Mouse (Mus musculus) forebrain, embryonic 13.5 days (tissue): ENCODE data around the gene Npc1l1. TPM values are rescaled to one million over a fixed set of nuclear protein-coding genes. Genes with fewer than 3 reads are reported as not detected.

Source experiments
- ATAC-seq: fragments of 200-750 bp; cut with Nextera tagmentation; 2 replicates; pipeline ENCODE4 v1.8.0; 2017
- H3K27ac ChIP-seq: fragments of 300-500 bp; sonication (generic); 2 replicates; pipeline ENCODE4 v1.5.1; 2015; ENCODE audit warnings: inconsistent platforms, mild to moderate bottlenecking, moderate library complexity
- H3K27me3 ChIP-seq: fragments of 300-500 bp; sonication (generic); 2 replicates; pipeline ENCODE4 v1.6.1; 2015; ENCODE audit warnings: mild to moderate bottlenecking, inconsistent platforms
- H3K36me3 ChIP-seq: fragments of 300-500 bp; sonication (generic); 2 replicates; pipeline ENCODE4 v1.6.1; 2015; ENCODE audit warnings: mild to moderate bottlenecking, inconsistent platforms; ENCODE audit not compliant: poor library complexity, severe bottlenecking
- H3K4me1 ChIP-seq: fragments of 300-500 bp; sonication (generic); 2 replicates; pipeline ENCODE4 v1.6.1; 2015; ENCODE audit warnings: inconsistent platforms
- H3K4me2 ChIP-seq: fragments of 300-500 bp; sonication (generic); 2 replicates; pipeline ENCODE4 v1.6.1; 2015; ENCODE audit warnings: inconsistent platforms, mild to moderate bottlenecking, moderate library complexity
- H3K4me3 ChIP-seq: fragments of 300-500 bp; sonication (generic); 2 replicates; pipeline ENCODE4 v1.5.1; 2015; ENCODE audit warnings: mild to moderate bottlenecking, inconsistent platforms
- H3K9ac ChIP-seq: fragments of 300-500 bp; sonication (generic); 2 replicates; pipeline ENCODE4 v1.6.1; 2015; ENCODE audit warnings: mild to moderate bottlenecking, inconsistent platforms
- H3K9me3 ChIP-seq: fragments of 300-500 bp; sonication (generic); replicated peaks from 2 replicates; pipeline ENCODE4 v1.6.1; 2016; ENCODE audit warnings: inconsistent platforms
- WGBS: fragments of 180-500 bp; shearing (Covaris S2); methylation state at CpG from one replicate; pipeline ENCODE4 v1.1.7; 2015; 5-methylcytosine and 5-hydroxymethylcytosine counted together
- polyA plus RNA-seq: library from polyadenylated mRNA; unstranded; fragments of >200 nt; fragmentation: Nextera tagmentation; extraction: Ambion mirVana; gene quantifications from 2 replicates; pipeline ENCODE4 v1.2.1, GENCODE M21; 2015

Gene Npc1l1
- polyA plus RNA-seq, 1 experiment from 2014 or later = 0.04 TPM

DNA sequence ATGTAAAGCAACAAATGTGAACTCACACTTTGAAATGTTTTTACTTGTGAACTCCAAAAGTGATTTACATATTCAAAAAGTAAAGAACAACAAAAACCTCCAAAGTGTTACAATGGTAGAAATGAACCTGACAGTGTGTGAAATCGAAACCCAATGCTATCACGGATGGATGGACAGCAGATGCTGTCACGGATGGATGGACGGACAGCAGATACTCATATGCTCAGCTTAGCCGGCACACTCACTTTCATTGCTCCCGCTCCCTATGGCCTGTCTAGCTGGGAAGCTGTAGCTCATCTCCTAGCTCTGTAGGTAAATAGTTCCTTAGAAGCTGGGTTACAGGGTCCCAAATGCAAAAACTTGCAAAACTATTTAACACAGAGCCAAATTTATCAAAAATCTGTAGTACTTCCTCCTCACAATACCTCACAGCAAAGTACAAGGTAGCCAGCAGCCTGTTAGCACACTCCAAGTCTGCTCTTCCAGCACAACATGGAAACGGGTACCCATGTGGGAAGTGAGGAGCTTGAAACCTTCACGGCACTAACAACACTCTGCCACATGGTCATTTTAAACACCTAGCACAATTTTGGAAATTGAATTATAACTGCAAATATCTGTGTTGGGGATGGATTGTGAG lies 52.0 kb downstream of the Npc1l1 start:
- Histone ChIP-seq H3K4me3 (no peak overlapping the region), H3K36me3 (no peaks in the 10 kb centered on the region), H3K4me1 (peaks cover 38% of the 10 kb centered on the region), H3K9me3 (no peaks in the 10 kb centered on the region), H3K4me2 (no peak overlapping the region), H3K9ac (no peak overlapping the region), H3K27me3 (no peaks in the 10 kb centered on the region), H3K27ac (no peak overlapping the region)
- 64% methylated on average over 8 of the region's 8 CpGs for WGBS
- no peak for ATAC-seq

DNA sequence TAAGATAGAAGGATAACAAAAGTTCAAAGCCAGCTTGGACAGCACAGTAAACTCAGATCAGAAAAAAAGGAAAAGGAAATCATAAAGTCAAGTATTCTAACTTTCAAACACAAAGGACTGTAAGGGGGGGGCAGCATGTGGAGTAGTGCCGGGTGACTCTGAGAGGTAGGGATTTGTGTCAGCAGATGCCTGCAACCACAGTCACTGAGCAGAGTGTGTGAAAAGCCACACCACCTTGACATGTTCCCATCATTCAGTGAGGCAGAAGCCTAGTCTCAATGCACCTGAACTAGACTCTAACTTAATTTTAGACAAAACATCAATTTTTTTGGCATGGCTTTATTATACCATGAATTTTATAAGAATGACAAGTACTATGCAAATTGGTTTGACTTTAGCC lies 54.4 kb downstream of the Npc1l1 start:
- Histone ChIP-seq H3K9me3 (no peaks in the 10 kb centered on the region), H3K36me3 (no peaks in the 10 kb centered on the region), H3K4me2 (no peak overlapping the region), H3K4me3 (no peak overlapping the region), H3K9ac (no peak overlapping the region), H3K27me3 (no peaks in the 10 kb centered on the region), H3K27ac (no peak overlapping the region), H3K4me1 (peaks cover 28% of the 10 kb centered on the region)
- WGBS = 71% methylated on average over 1 of the region's 1 CpGs
- no peak for ATAC-seq

DNA sequence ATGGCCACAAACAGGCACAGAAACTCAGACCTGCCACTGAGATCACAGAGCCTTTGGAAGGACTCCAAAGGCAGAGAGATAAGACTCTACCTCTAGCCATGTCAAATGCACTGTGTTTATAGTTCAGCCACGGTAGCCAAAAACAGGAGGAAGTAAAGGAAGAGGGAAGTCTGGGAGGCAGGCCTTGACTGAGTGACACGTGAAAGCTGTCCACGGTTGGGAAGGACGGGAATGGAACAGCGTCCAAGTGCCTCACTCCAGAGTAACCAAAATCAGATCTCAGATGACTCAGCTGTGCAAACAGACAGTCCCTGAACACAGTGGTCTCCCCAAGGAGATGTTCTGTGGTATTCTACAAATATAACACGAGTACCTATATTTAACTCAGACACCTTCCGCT lies 55.2 kb downstream of the Npc1l1 start:
- H3K4me1 ChIP-seq = peaks cover 26% of the 10 kb centered on the region
- no peaks in the 10 kb centered on the region for H3K27me3 ChIP-seq
- no peak overlapping the region for H3K9ac ChIP-seq
- no peaks in the 10 kb centered on the region for H3K36me3 ChIP-seq
- no peaks in the 10 kb centered on the region for H3K9me3 ChIP-seq
- 86% methylated on average over 7 of the region's 7 CpGs for WGBS
- no peak overlapping the region for H3K4me3 ChIP-seq
- H3K4me2 ChIP-seq = no peak overlapping the region
- no peak overlapping the region for H3K27ac ChIP-seq
- no peak for ATAC-seq

DNA sequence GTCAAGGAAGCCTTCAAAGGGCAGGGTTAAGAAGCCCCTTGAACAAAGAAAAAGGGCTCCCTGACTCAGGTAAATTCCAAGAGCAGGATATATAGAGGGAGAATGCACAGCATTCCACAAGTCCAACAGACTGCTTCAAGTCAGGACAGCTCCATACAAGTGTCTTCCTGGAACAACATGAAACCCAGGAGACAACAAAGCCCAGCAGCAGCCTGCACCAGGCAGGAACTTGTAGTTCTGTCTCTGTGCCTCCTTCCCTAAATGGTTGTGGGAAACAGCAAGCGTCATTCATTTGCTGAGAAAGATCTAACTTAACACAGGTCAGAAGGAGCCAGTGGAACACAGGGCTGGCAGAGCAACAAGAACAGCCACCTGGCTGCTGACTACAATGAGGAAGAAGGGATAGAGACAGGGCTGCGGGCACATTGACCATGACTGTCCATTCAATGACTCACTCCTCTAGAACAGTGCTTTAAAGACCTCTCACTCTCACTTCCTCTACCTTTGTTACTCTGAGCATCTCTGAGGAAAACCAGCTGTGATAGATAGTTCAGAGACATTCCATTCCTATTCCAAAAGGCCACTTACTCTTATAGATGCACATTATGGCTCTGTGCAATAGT lies 60.8 kb downstream of the Npc1l1 start:
- H3K9ac ChIP-seq = no peak overlapping the region
- WGBS = 83% methylated on average over 2 of the region's 2 CpGs
- no peak overlapping the region for H3K27ac ChIP-seq
- H3K4me1 ChIP-seq = no peaks in the 10 kb centered on the region
- no peaks in the 10 kb centered on the region for H3K27me3 ChIP-seq
- no peaks in the 10 kb centered on the region for H3K9me3 ChIP-seq
- ATAC-seq = no peak
- no peak overlapping the region for H3K4me2 ChIP-seq
- H3K4me3 ChIP-seq = no peak overlapping the region
- no peaks in the 10 kb centered on the region for H3K36me3 ChIP-seq

DNA sequence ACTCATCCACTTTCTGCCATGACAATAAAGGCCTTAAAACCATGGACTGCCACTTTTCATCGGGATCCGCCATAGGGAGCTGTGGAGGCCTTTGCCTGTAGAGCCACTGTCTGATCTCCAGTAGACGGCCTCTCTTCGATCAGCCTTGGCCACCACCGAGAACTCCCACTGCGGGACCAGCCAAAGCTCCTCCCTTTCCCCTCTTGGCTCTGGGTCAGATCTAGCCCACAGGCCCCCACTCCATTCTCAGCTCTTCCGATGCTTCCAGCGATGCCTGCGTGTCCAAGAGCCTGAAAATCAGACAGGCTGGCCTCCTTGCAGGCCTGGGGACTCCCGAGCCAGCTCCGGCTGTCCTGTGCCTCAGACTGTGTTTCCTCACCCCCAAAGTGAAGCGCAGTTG lies 63.6 kb downstream of the Npc1l1 start:
- Histone ChIP-seq H3K4me2 (no peak overlapping the region), H3K36me3 (no peaks in the 10 kb centered on the region), H3K4me1 (no peaks in the 10 kb centered on the region), H3K9ac (no peak overlapping the region), H3K27ac (no peak overlapping the region), H3K4me3 (no peak overlapping the region), H3K9me3 (no peaks in the 10 kb centered on the region), H3K27me3 (no peaks in the 10 kb centered on the region)
- no peak for ATAC-seq
- 85% methylated on average over 11 of the region's 12 CpGs for WGBS

DNA sequence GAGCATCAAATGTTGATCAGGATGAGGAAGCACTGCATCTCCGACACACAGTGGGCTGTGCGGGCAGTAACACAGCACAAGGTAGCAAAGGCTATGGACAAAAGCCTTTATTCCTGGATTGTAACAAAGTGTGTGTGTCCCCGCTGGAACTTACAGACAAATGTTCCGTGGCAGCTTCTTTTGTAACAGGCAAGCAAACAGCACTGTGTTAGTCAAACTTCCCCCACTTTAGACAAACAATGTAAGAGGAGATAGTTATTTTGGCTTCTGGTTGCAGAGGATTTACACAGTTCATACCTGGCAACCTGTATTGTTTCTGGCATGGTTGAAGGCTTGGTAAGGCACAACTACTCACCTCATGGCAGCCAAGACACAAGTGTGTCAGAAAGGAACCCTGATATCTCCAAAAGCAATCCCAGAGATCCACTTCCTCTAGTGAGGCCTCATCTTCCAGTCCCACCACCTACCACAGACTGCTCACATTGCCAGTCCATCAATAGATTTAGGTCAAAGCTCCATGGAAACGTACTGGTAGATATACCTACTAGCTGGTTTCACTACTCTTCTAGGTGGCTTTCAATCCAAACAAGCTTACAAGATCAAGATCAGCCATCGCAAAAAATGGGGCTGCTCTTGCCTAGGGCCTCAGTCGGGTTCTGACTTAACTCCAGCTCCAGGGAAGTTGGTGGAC lies 64.4 kb downstream of the Npc1l1 start:
- no peaks in the 10 kb centered on the region for H3K27me3 ChIP-seq
- no peak overlapping the region for H3K4me2 ChIP-seq
- WGBS = 96% methylated on average over 7 of the region's 7 CpGs
- no peak overlapping the region for H3K4me3 ChIP-seq
- peaks cover 6% of the 10 kb centered on the region; the same call in 1 of the 2 replicates for H3K4me1 ChIP-seq
- H3K9me3 ChIP-seq = no peaks in the 10 kb centered on the region
- H3K27ac ChIP-seq = no peak overlapping the region
- H3K9ac ChIP-seq = no peak overlapping the region
- no peak for ATAC-seq
- no peaks in the 10 kb centered on the region for H3K36me3 ChIP-seq

DNA sequence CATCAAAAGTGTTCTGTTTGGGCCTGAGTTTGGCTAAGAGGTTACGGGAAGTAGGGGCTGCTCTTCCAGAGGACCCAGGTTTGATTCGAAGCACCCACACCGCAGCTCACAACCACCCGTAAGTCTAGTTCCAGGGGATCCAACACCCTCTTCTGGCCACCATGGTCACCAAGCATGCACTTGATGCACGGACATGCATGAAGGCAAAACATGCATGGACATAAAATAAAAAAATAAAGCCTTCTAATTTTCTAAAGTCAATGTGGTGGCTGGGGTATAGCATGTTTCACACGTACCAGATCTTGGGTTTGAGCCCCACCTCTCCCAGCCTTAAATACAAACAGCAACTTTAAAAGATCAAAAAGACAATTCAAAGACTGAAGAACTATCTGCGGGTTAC lies 65.2 kb downstream of the Npc1l1 start:
- H3K9me3 ChIP-seq = no peaks in the 10 kb centered on the region
- WGBS = 97% methylated on average over 7 of the region's 7 CpGs
- H3K27me3 ChIP-seq = no peaks in the 10 kb centered on the region

DNA sequence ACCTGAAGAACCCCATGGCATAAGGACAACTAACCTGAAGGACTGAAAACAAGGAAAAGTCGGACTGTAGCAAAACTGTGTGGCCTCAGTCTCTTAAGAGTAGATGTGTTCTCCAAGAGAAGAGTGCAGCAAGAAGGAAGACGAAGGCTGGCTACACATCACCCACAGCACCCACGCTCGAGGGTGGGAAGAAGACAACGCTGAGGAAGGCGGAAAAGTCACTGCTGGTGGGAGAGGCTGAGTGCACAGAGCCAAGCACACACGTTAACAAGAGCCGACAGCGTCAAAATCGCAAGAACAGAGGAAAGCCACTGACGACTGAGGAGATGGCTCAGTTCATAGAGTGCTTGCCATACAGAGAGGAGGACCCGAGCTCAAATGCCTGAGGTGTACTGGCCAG lies 66.2 kb downstream of the Npc1l1 start:
- no peak overlapping the region for H3K9ac ChIP-seq
- no peak for ATAC-seq
- H3K4me1 ChIP-seq = peaks cover 7% of the 10 kb centered on the region; the same call in 1 of the 2 replicates
- no peaks in the 10 kb centered on the region for H3K36me3 ChIP-seq
- WGBS = 92% methylated on average over 12 of the region's 12 CpGs
- H3K4me2 ChIP-seq = no peak overlapping the region
- H3K9me3 ChIP-seq = no peaks in the 10 kb centered on the region
- H3K27me3 ChIP-seq = no peaks in the 10 kb centered on the region
- H3K27ac ChIP-seq = no peak overlapping the region
- H3K4me3 ChIP-seq = no peak overlapping the region

More for the DNA sequence above, 65.2 kb downstream of the Npc1l1 start:
- H3K36me3 ChIP-seq = no peaks in the 10 kb centered on the region
- no peak overlapping the region for H3K4me2 ChIP-seq
- peaks cover 7% of the 10 kb centered on the region; the same call in 1 of the 2 replicates for H3K4me1 ChIP-seq
- no peak for ATAC-seq
- H3K4me3 ChIP-seq = no peak overlapping the region
- H3K27ac ChIP-seq = no peak overlapping the region
- H3K9ac ChIP-seq = no peak overlapping the region

DNA sequence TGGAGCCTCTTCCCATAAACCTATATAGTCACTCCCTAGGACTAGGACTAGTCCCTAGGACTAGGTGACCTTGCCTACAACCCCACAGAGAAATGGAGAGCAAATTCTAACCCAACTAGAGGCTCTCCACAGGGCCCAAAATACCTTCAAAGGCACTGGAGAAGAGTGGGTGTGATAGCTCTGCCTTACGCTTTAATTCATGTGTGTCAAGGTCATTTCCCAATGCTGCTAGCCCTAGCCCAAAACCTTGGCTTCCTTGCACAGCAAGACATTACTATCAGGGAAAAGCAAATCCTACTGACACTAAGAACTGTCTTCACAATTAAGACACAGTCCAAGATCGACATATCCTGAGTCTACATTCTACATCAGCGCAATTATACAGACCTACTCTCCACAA lies 66.9 kb downstream of the Npc1l1 start:
- H3K27ac ChIP-seq = no peak overlapping the region
- H3K27me3 ChIP-seq = no peaks in the 10 kb centered on the region
- no peak overlapping the region for H3K9ac ChIP-seq
- no peak overlapping the region for H3K4me2 ChIP-seq
- over 99% methylated on average over 3 of the region's 3 CpGs for WGBS
- no peak for ATAC-seq
- no peak overlapping the region for H3K4me3 ChIP-seq
- H3K4me1 ChIP-seq = peaks cover 7% of the 10 kb centered on the region; the same call in 1 of the 2 replicates
- no peaks in the 10 kb centered on the region for H3K9me3 ChIP-seq
- H3K36me3 ChIP-seq = no peaks in the 10 kb centered on the region

DNA sequence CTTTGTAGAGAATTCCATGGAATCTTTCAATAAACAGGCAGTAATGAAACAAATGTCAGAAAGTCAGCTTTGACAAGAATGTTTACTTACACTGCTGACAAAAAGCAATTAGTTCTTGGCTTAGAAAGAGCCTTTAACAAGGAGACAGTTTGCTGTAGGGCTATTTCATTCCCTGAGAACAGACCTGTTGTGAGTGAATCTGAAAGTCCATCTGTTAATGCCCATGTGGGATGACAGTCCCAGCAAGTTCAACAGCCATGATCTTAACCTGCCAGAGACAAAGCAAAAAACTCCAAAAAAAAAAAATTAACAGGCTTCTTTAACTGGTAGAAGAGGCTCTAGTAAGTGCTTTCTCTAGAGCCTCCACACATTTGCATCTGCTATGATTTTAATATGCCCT lies 68.4 kb downstream of the Npc1l1 start:
- Histone ChIP-seq H3K27ac (no peak overlapping the region), H3K36me3 (no peaks in the 10 kb centered on the region), H3K4me1 (peaks cover 11% of the 10 kb centered on the region; the same call in 1 of the 2 replicates), H3K27me3 (no peaks in the 10 kb centered on the region), H3K4me3 (no peak overlapping the region), H3K4me2 (no peak overlapping the region), H3K9ac (no peak overlapping the region), H3K9me3 (no peaks in the 10 kb centered on the region)
- no peak for ATAC-seq
